Mouse (Mus musculus): ENCODE measurements at regions not wholly inside any gene's neighbourhood (a gene's known extent, or its start where the extent isn't known, plus 50 kb on each side); places are given as distances from the start of the nearest gene placed in this dataset.

GRCm38 (mm10) chr9:89788651-89789050 is 50.4 kb upstream of the Ankrd34c start:
- H3K27me3 ChIP-seq (replicated peaks; ENCODE audit: control insufficient read depth, insufficient read depth, low read length), result no peaks in the 10 kb centered on the region
- H3K4me3 ChIP-seq (ENCODE audit: insufficient read depth, low read depth, low read length), result no peak overlapping the region
- no peak for TF ChIP-seq CTCF (conservative IDR thresholded peaks at IDR 0.05; ENCODE audit: insufficient read depth, insufficient read length, low read depth, low read length)
- TF ChIP-seq POLR2A (IDR thresholded peaks at IDR 0.05; ENCODE audit: low read depth, low read length), result no peak
- H3K36me3 ChIP-seq (ENCODE audit: control insufficient read depth, insufficient read depth, low read length), result no peaks in the 10 kb centered on the region
- DNase-seq, result no peak
- H3K27ac ChIP-seq (ENCODE audit: insufficient read depth, low read depth, low read length), result no peak overlapping the region
- no peaks in the 10 kb centered on the region for H3K4me1 ChIP-seq (ENCODE audit: control insufficient read depth, insufficient read depth, low read length)
- 88% methylated on average over 1 of the region's 1 CpGs for WGBS

All from kidney, adult 2 months (tissue).